Comparison of ENCODE assay signal across 11 mouse cellular contexts in genomic region chr5:121853368-121854051, GRCm38 (mm10). TPM values are rescaled to one million over a fixed set of nuclear protein-coding genes. Genes with fewer than 3 reads are reported as not detected.
DNase-seq lines count a peak whose midpoint lies in the region; ATAC-seq and TF ChIP-seq lines count a peak whose summit lies in the region.
"Had no signal": no experiment of that assay in that cellular context is flagged by ENCODE, and none has a peak within 500 bp of the region (broad histone marks: within the 10 kb centered on the region; RNA-seq: fewer than 3 reads in every experiment).

No protein-coding gene starts in this region.

- peak; percentile 34; the same call in 1 of the 2 replicates for TF ChIP-seq POLR2A in lung, adult 2 months (IDR thresholded peaks at IDR 0.05; ENCODE audit: borderline replicate concordance, extremely low read depth, low read depth, low read length)

- no peaks in the 10 kb centered on the region for H3K27me3 ChIP-seq in heart, embryonic 14.5 days (ENCODE audit: control insufficient read depth, insufficient read depth, low read length)
- no peaks in the 10 kb centered on the region for H3K27me3 ChIP-seq in intestine, embryonic 16.5 days (replicated peaks; ENCODE audit: control insufficient read depth, insufficient read depth, low read length)
- H3K27me3 ChIP-seq: embryonic facial prominence, embryonic 15.5 days had no signal

- 0 out of 4 replicates have a peak overlapping the region, but pooled peaks of 1 of the 2 experiments have one; percentile 14 for H3K27ac ChIP-seq in heart, embryonic 14.5 days (replicated peaks in 1 of 2; ENCODE audit: control insufficient read depth in 1 of 2, insufficient read depth in 1 of 2, low read depth in 2 of 2, low read length in 2 of 2)
- peak overlapping the region; percentile 81 for H3K27ac ChIP-seq in intestine, embryonic 16.5 days (ENCODE audit: low read length)
- H3K27ac ChIP-seq: embryonic facial prominence, embryonic 15.5 days had no signal

- peaks cover 43% of the 10 kb centered on the region for H3K36me3 ChIP-seq in heart, embryonic 14.5 days (ENCODE audit: control insufficient read depth, insufficient read depth, low read length)
- peaks cover 15% of the 10 kb centered on the region for H3K36me3 ChIP-seq in intestine, embryonic 16.5 days (ENCODE audit: control insufficient read depth, insufficient read depth, low read length)

- peak overlapping the region; percentile 25; the same call in 1 of the 2 replicates for H3K9ac ChIP-seq in heart, embryonic 14.5 days (ENCODE audit: low read length)
- peak overlapping the region; percentile 62 for H3K9ac ChIP-seq in intestine, embryonic 16.5 days (ENCODE audit: low read depth, low read length)
- H3K9ac ChIP-seq: embryonic facial prominence, embryonic 15.5 days had no signal

- no peak for ATAC-seq in heart, embryonic 14.5 days (ENCODE audit: insufficient number of reproducible peaks, insufficient read depth, low FRiP score, low read depth)
- ATAC-seq in intestine, embryonic 16.5 days = peak; percentile 62

- no peak for DNase-seq in heart, adult 18-20 months
- peak; percentile 58 for DNase-seq in cerebellum, adult 9-10 months
- DNase-seq in lung, adult 2 months = peak; percentile 79
- no peak for DNase-seq in testis, postnatal 14 days (ENCODE audit: low spot score)
- no peak for DNase-seq in gastrocnemius, adult 8-10 months (ENCODE audit: low spot score in 2 of 2)
- no peak for DNase-seq in right cerebral cortex, adult 2 months (ENCODE audit: low spot score in 2 of 2)
- DNase-seq: gastrocnemius, postnatal 14 days; layer of hippocampus, adult 9-11 months had no signal

- H3K4me1 ChIP-seq in heart, embryonic 14.5 days (ENCODE audit: control insufficient read depth in 2 of 2, insufficient read depth in 2 of 2, low read length in 2 of 2) = peaks cover 28 to 39% of the 10 kb centered on the region in 2 experiments
- H3K4me1 ChIP-seq in intestine, embryonic 16.5 days (ENCODE audit: control insufficient read depth, insufficient read depth, low read length) = peaks cover 54% of the 10 kb centered on the region
- peaks cover 11% of the 10 kb centered on the region for H3K4me1 ChIP-seq in lung, adult 2 months (ENCODE audit: control insufficient read depth, insufficient read depth, low read length)

- no peak for TF ChIP-seq CTCF in lung, adult 2 months (IDR thresholded peaks at IDR 0.05; ENCODE audit: insufficient read depth, low read length)

- 70% methylated on average over 9 of the region's 9 CpGs for WGBS in heart, embryonic 14.5 days
- WGBS in intestine, embryonic 16.5 days = 64% methylated on average over 9 of the region's 9 CpGs
- 53% methylated on average over 9 of the region's 9 CpGs for WGBS in lung, adult 2 months

- H3K9me3 ChIP-seq in heart, embryonic 14.5 days (ENCODE audit: control insufficient read depth, low read length) = no peaks in the 10 kb centered on the region
- H3K9me3 ChIP-seq in intestine, embryonic 16.5 days (ENCODE audit: control insufficient read depth, low read length) = no peaks in the 10 kb centered on the region
- H3K9me3 ChIP-seq: embryonic facial prominence, embryonic 15.5 days had no signal

- no peak overlapping the region for H3K4me2 ChIP-seq in heart, embryonic 14.5 days (ENCODE audit: low read length)
- H3K4me2 ChIP-seq in intestine, embryonic 16.5 days (ENCODE audit: low read depth, low read length) = peak overlapping the region; percentile 16; the same call in 1 of the 2 replicates
- H3K4me2 ChIP-seq: embryonic facial prominence, embryonic 15.5 days had no signal

- H3K4me3 ChIP-seq in heart, embryonic 14.5 days (ENCODE audit: control insufficient read depth in 1 of 2, insufficient read depth in 1 of 2, low read depth in 1 of 2, low read length in 2 of 2) = no peak overlapping the region
- H3K4me3 ChIP-seq in intestine, embryonic 16.5 days (ENCODE audit: low read length) = no peak overlapping the region
- H3K4me3 ChIP-seq in lung, adult 2 months (replicated peaks; ENCODE audit: extremely low read depth, low read depth, low read length) = no peak overlapping the region
- H3K4me3 ChIP-seq: embryonic facial prominence, embryonic 15.5 days had no signal

RNA-seq across cellular contexts. Expression of gene Pheta1, which starts 4.7 kb away (rescaled TPM):
- polyA plus RNA-seq in heart, embryonic 14.5 days (2014; fragmentation: Nextera tagmentation; extraction: Ambion mirVana) = 10.8 and 11.5 TPM in 2 replicates
- total RNA-seq in heart, adult 18-20 months (2021) = 1 to 10 TPM; 6.4 to 8.3 TPM
- 38.1 and 44.6 TPM in 2 replicates for polyA plus RNA-seq in intestine, embryonic 16.5 days (2015; fragmentation: Nextera tagmentation; extraction: Ambion mirVana)
- 20.4 and 25.3 TPM in 2 replicates for polyA plus RNA-seq in lung, adult 2 months (2012; rRNA removed)
- total RNA-seq in gastrocnemius, adult 8-10 months (2022) = 1 to 10 TPM; 5.0 to 5.7 (median 5.2) TPM

RNA-seq across cellular contexts. Expression of gene Sh2b3, which starts 16.1 kb away (rescaled TPM):
- polyA plus RNA-seq in heart, embryonic 14.5 days (2014; fragmentation: Nextera tagmentation; extraction: Ambion mirVana) = 16.5 and 18.1 TPM in 2 replicates
- 10 to 100 TPM; 21.3 to 21.6 TPM for total RNA-seq in heart, adult 18-20 months (2021)
- 7.7 and 9.9 TPM in 2 replicates for polyA plus RNA-seq in intestine, embryonic 16.5 days (2015; fragmentation: Nextera tagmentation; extraction: Ambion mirVana)
- 58.8 and 106 TPM in 2 replicates for polyA plus RNA-seq in lung, adult 2 months (2012; rRNA removed)
- 10 to 100 TPM; 11.4 to 13.1 (median 12.3) TPM for total RNA-seq in gastrocnemius, adult 8-10 months (2022)

Comparison
In these comparisons a context has a peak if more than half of its experiments do, and no peak if none do; other contexts are left out.
1. DNase-seq: peak in cerebellum, adult 9-10 months (single experiment) and lung, adult 2 months (single experiment); none in heart, adult 18-20 months (0 of 2), testis, postnatal 14 days (single experiment), gastrocnemius, adult 8-10 months (0 of 2) and right cerebral cortex, adult 2 months (0 of 2).